ENCODE assay signal across 22 mouse cellular contexts in the genomic region with DNA sequence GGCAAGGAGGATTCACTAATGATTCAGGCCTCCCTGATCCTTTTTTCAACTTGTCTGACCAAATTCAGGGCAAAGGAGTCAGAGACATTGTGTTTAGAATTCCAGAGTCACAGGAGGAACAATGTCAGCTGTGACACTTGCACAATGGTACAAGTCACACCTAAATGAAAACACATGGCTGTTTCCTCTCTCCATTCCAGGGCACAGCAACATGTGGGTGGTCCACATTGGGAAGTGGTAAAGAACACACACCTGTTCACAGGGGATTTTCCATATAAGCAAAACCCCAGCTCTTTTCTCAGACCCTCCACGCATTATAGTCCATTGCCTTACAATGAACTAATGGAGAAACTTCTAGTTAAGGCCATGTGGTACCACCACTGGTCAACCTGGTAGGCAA.
DNase-seq lines count a peak whose midpoint lies in the region; ATAC-seq lines count a peak whose summit lies in the region.
"Had no signal": no experiment of that assay in that cellular context is flagged by ENCODE, and none has a peak within 500 bp of the region (broad histone marks: within the 10 kb centered on the region; RNA-seq: fewer than 3 reads in every experiment).

No protein-coding gene starts in this region.

- no peak overlapping the region for H3K4me2 ChIP-seq in limb, embryonic 11.5 days (ENCODE audit: low read depth, severe bottlenecking)
- H3K4me2 ChIP-seq in forebrain, embryonic 11.5 days (ENCODE audit: low read depth, low read length, severe bottlenecking) = no peak overlapping the region

- no peak overlapping the region for H3K4me3 ChIP-seq in limb, embryonic 10.5 days
- H3K4me3 ChIP-seq in limb, embryonic 11.5 days (ENCODE audit: low read depth, low read length) = no peak overlapping the region
- no peak overlapping the region for H3K4me3 ChIP-seq in forebrain, embryonic 11.5 days (ENCODE audit: low read depth, low read length)

- whole genome bisulfite sequencing in limb, embryonic 10.5 days = 84% methylated on average over 1 of the region's 1 CpGs
- WGBS in limb, embryonic 11.5 days = 51% methylated on average over 1 of the region's 1 CpGs
- 88% methylated on average over 1 of the region's 1 CpGs for WGBS in forebrain, embryonic 11.5 days

- DNase-seq in forelimb bud, embryonic 11.5 days (ENCODE audit: low read depth, low spot score) = peak; percentile 73
- DNase-seq in hindlimb bud, embryonic 11.5 days (ENCODE audit: extremely low spot score, low read depth, low spot score) = peak; percentile 24
- DNase-seq in limb, embryonic 10.5 days (ENCODE audit: low spot score) = peak; percentile 38
- DNase-seq in limb, embryonic 11.5 days (ENCODE audit: low spot score) = peak; percentile 52
- no peak for DNase-seq in forebrain, embryonic 11.5 days (ENCODE audit: low spot score)
- DNase-seq in ovary, postnatal 14 days (ENCODE audit: low spot score) = no peak
- no peak for DNase-seq in urinary bladder, postnatal 36 days (ENCODE audit: low spot score in 2 of 2)
- DNase-seq in lung, postnatal 4 days = no peak
- DNase-seq: adrenal gland, adult 2 months; adrenal gland, adult 8-10 months; adrenal gland, postnatal 10 days; adrenal gland, postnatal 14 days; adrenal gland, postnatal 25 days; adrenal gland, postnatal 36 days; B cell, adult 2 months; cerebellum, adult 11 months; cerebellum, adult 11-12 months had no signal

- no peak for ATAC-seq in limb, embryonic 11.5 days (ENCODE audit: insufficient number of reproducible peaks, low FRiP score, low TSS enrichment, low read depth)
- no peak for ATAC-seq in forebrain, embryonic 11.5 days (replicated peaks; ENCODE audit: low FRiP score)
- ATAC-seq: activated CD4-positive, CD25-positive, alpha-beta regulatory T cell, adult 4 months; CD4-positive, CD25-positive, alpha-beta regulatory T cell, adult 4 months; Patski had no signal

- H3K27ac ChIP-seq in limb, embryonic 10.5 days = no peak overlapping the region
- H3K27ac ChIP-seq in limb, embryonic 11.5 days (replicated peaks; ENCODE audit: low read depth, low read length) = no peak overlapping the region
- no peak overlapping the region for H3K27ac ChIP-seq in forebrain, embryonic 11.5 days (ENCODE audit: low read depth, low read length)

- H3K9me3 ChIP-seq in limb, embryonic 10.5 days (replicated peaks) = no peaks in the 10 kb centered on the region
- H3K9me3 ChIP-seq in limb, embryonic 11.5 days (ENCODE audit: control insufficient read depth, low read length) = no peaks in the 10 kb centered on the region
- no peaks in the 10 kb centered on the region for H3K9me3 ChIP-seq in forebrain, embryonic 11.5 days (ENCODE audit: control insufficient read depth, low read length)

- H3K36me3 ChIP-seq in limb, embryonic 10.5 days = no peaks in the 10 kb centered on the region
- H3K36me3 ChIP-seq in limb, embryonic 11.5 days (ENCODE audit: control insufficient read depth, insufficient read depth, low read length) = no peaks in the 10 kb centered on the region
- no peaks in the 10 kb centered on the region for H3K36me3 ChIP-seq in forebrain, embryonic 11.5 days (ENCODE audit: control insufficient read depth, insufficient read depth, low read length)
- H3K36me3 ChIP-seq: G1E had no signal

- H3K9ac ChIP-seq in limb, embryonic 11.5 days (ENCODE audit: low read length) = no peak overlapping the region
- H3K9ac ChIP-seq in forebrain, embryonic 11.5 days (ENCODE audit: low read length) = no peak overlapping the region

- H3K27me3 ChIP-seq in limb, embryonic 10.5 days (ENCODE audit: low read depth, poor library complexity, severe bottlenecking) = peaks cover 60% of the 10 kb centered on the region
- peaks cover 9% of the 10 kb centered on the region for H3K27me3 ChIP-seq in limb, embryonic 11.5 days (ENCODE audit: control insufficient read depth, insufficient read depth, low read length)
- H3K27me3 ChIP-seq in forebrain, embryonic 11.5 days (ENCODE audit: control insufficient read depth, insufficient read depth, low read length) = no peaks in the 10 kb centered on the region
- H3K27me3 ChIP-seq: CH12.LX had no signal

- peaks cover 36% of the 10 kb centered on the region for H3K4me1 ChIP-seq in limb, embryonic 10.5 days
- peaks cover 17% of the 10 kb centered on the region for H3K4me1 ChIP-seq in limb, embryonic 11.5 days (ENCODE audit: control insufficient read depth, insufficient read depth, low read length)
- H3K4me1 ChIP-seq in forebrain, embryonic 11.5 days (replicated peaks; ENCODE audit: control insufficient read depth, insufficient read depth, low read length) = no peaks in the 10 kb centered on the region

Comparison
In these comparisons a context has a peak if more than half of its experiments do, and no peak if none do; other contexts are left out.
1. DNase-seq: peak in forelimb bud, embryonic 11.5 days (single experiment), hindlimb bud, embryonic 11.5 days (single experiment), limb, embryonic 10.5 days (single experiment) and limb, embryonic 11.5 days (single experiment); none in forebrain, embryonic 11.5 days (single experiment), ovary, postnatal 14 days (single experiment), urinary bladder, postnatal 36 days (0 of 2) and lung, postnatal 4 days (0 of 2).